Mouse (Mus musculus): Measurements from ENCODE around the gene Ubxn6.
"Not testable (repeated sequence)": the region's sequence is repeated elsewhere in the genome, so short reads cannot be mapped to it uniquely, and the experiment has no call there.

The Ubxn6 gene

GRCm38 (mm10) chr17:56074827-56075208 lies at the start of gene Ubxn6:
Gene Ubxn6, minus strand, starts transcription at chr17:56075028.
- in situ Hi-C loops (cut with MboI) = no loop called here

- in situ Hi-C loops (cut with MboI) = no loop called here
These were observed 49.0 kb upstream of the Ubxn6 start for GRCm38 (mm10) chr17:56123681-56124340.

GRCm38 (mm10) chr17:56123161-56123560 lies 48.3 kb upstream of the Ubxn6 start:
- in situ Hi-C loops (cut with MboI) = no loop called here

- in situ Hi-C loops (cut with MboI) = no loop called here
These were observed 47.0 kb upstream of the Ubxn6 start, which contains the start of gene Lrg1 for GRCm38 (mm10) chr17:56121826-56122225. Gene Lrg1, minus strand, starts transcription at chr17:56122001.

- in situ Hi-C loops (cut with MboI) = no loop called here
These were observed 45.4 kb upstream of the Ubxn6 start for GRCm38 (mm10) chr17:56119981-56120880.

- in situ Hi-C loops (cut with MboI) = no loop called here
These were observed 44.6 kb upstream of the Ubxn6 start for GRCm38 (mm10) chr17:56119431-56119830.

GRCm38 (mm10) chr17:56117251-56117710 lies 42.5 kb upstream of the Ubxn6 start, which contains the start of gene Plin5:
Gene Plin5, minus strand, starts transcription at chr17:56117596.
- in situ Hi-C loops (cut with MboI) = no loop called here

- in situ Hi-C loops (cut with MboI) = no loop called here
These were observed 41.4 kb upstream of the Ubxn6 start for GRCm38 (mm10) chr17:56116193-56116592.

- in situ Hi-C loops (cut with MboI) = no loop called here
These were observed 37.9 kb upstream of the Ubxn6 start for GRCm38 (mm10) chr17:56112743-56113142.

GRCm38 (mm10) chr17:56111864-56112263 lies 37.0 kb upstream of the Ubxn6 start:
- in situ Hi-C loops (cut with MboI) = no loop called here

- in situ Hi-C loops (cut with MboI) = no loop called here
These were observed 36.2 kb upstream of the Ubxn6 start for GRCm38 (mm10) chr17:56111021-56111420.

GRCm38 (mm10) chr17:56110571-56110970 lies 35.7 kb upstream of the Ubxn6 start:
- in situ Hi-C loops (cut with MboI) = no loop called here

- in situ Hi-C loops (cut with MboI) = no loop called here
These were observed 34.6 kb upstream of the Ubxn6 start, which contains the start of gene Plin4 for GRCm38 (mm10) chr17:56109219-56110051. Gene Plin4, minus strand, starts transcription at chr17:56109803.

GRCm38 (mm10) chr17:56108334-56109044 lies 33.7 kb upstream of the Ubxn6 start:
- in situ Hi-C loops (cut with MboI) = no loop called here

- in situ Hi-C loops (cut with MboI) = no loop called here
These were observed 32.9 kb upstream of the Ubxn6 start for GRCm38 (mm10) chr17:56107736-56108135.

- in situ Hi-C loops (cut with MboI) = no loop called here
These were observed 32.2 kb upstream of the Ubxn6 start for GRCm38 (mm10) chr17:56106981-56107380.

GRCm38 (mm10) chr17:56106436-56106835 lies 31.6 kb upstream of the Ubxn6 start:
- in situ Hi-C loops (cut with MboI) = not testable (repeated sequence)

GRCm38 (mm10) chr17:56104821-56105220 lies 30.0 kb upstream of the Ubxn6 start:
- in situ Hi-C loops (cut with MboI) = not testable (repeated sequence)

GRCm38 (mm10) chr17:56103465-56104285 lies 28.8 kb upstream of the Ubxn6 start:
- in situ Hi-C loops (cut with MboI) = no loop called here

- in situ Hi-C loops (cut with MboI) = no loop called here
These were observed 28.1 kb upstream of the Ubxn6 start for GRCm38 (mm10) chr17:56102927-56103326.
